15 mouse cellular contexts compared by ENCODE assay signal in genomic region chr19:15469541-15469940, GRCm38 (mm10).
"Had no signal": no experiment of that assay in that cellular context is flagged by ENCODE, and none has a peak within 500 bp of the region (broad histone marks: within the 10 kb centered on the region; RNA-seq: fewer than 3 reads in every experiment).

No protein-coding gene starts in this region.

- H3K36me3 ChIP-seq: kidney, embryonic 15.5 days; liver, embryonic 13.5 days; neural tube, embryonic 13.5 days had no signal

- H3K9ac ChIP-seq: kidney, embryonic 15.5 days; liver, embryonic 13.5 days; neural tube, embryonic 13.5 days had no signal

- H3K4me3 ChIP-seq: kidney, embryonic 15.5 days; liver, embryonic 13.5 days; myocyte; neural tube, embryonic 13.5 days had no signal

- ATAC-seq: midbrain, embryonic 16.5 days had no signal

- H3K9me3 ChIP-seq: kidney, embryonic 15.5 days; liver, embryonic 13.5 days; neural tube, embryonic 13.5 days had no signal

- H3K27ac ChIP-seq: kidney, embryonic 15.5 days; liver, embryonic 13.5 days; neural tube, embryonic 13.5 days had no signal

- DNase-seq: kidney, adult 11 months; kidney, adult 8-10 months; kidney, postnatal 10 days; kidney, postnatal 36 days; liver, embryonic 13.5 days; lung, adult 2 months; lung, postnatal 14 days; lung, postnatal 4 days; retina, postnatal 1 day; thymus, postnatal 25 days had no signal

- H3K4me2 ChIP-seq: kidney, embryonic 15.5 days; liver, embryonic 13.5 days; midbrain, embryonic 11.5 days; neural tube, embryonic 13.5 days had no signal

- H3K27me3 ChIP-seq: kidney, embryonic 15.5 days; liver, embryonic 13.5 days; neural tube, embryonic 13.5 days had no signal

- H3K4me1 ChIP-seq: kidney, embryonic 15.5 days; liver, embryonic 13.5 days had no signal
